Mouse (Mus musculus) kidney, postnatal 0 days (tissue): ENCODE results near the gene Gm11060. TPM values are rescaled to one million over a fixed set of nuclear protein-coding genes. Genes with fewer than 3 reads are reported as not detected.

Experiments
- ATAC-seq: fragments of 200-750 bp; cut with Nextera tagmentation; replicated peaks from 2 replicates; pipeline ENCODE4 v1.8.0; 2017; ENCODE audit warnings: low read depth, moderate number of reproducible peaks, moderate TSS enrichment, moderate library complexity; ENCODE audit not compliant: low FRiP score
- DNase-seq: peaks from one replicate; pipeline ENCODE4 v3.0.0-alpha.2; 2016; ENCODE audit warnings: low spot score
- H3K27ac ChIP-seq: fragments of 300-500 bp; sonication (generic); 2 replicates; pipeline ENCODE4 v1.5.1; 2014; ENCODE audit warnings: mild to moderate bottlenecking
- H3K27me3 ChIP-seq: fragments of 300-500 bp; sonication (generic); 2 replicates; pipeline ENCODE4 v1.6.1; 2014; ENCODE audit warnings: low read length, mixed read lengths; ENCODE audit not compliant: insufficient read depth
- H3K36me3 ChIP-seq: fragments of 300-500 bp; sonication (generic); 2 replicates; pipeline ENCODE4 v1.6.1; 2014; ENCODE audit warnings: low read length, mixed read lengths; ENCODE audit not compliant: insufficient read depth
- H3K4me1 ChIP-seq: fragments of 300-500 bp; sonication (generic); replicated peaks from 2 replicates; pipeline ENCODE4 v1.6.1; 2014; ENCODE audit warnings: antibody characterized with exemption, low read length, mixed read lengths; ENCODE audit not compliant: insufficient read depth
- H3K4me2 ChIP-seq: fragments of 300-500 bp; sonication (generic); 2 replicates; pipeline ENCODE4 v1.6.1; 2014; ENCODE audit warnings: mild to moderate bottlenecking, low read length, moderate library complexity, mixed read lengths
- H3K4me3 ChIP-seq: fragments of 300-500 bp; sonication (generic); replicated peaks from 2 replicates; pipeline ENCODE4 v1.5.1; 2014; ENCODE audit warnings: low read depth, low read length
- H3K9ac ChIP-seq: fragments of 300-500 bp; sonication (generic); 2 replicates; pipeline ENCODE4 v1.6.1; 2014; ENCODE audit warnings: low read depth, low read length
- H3K9me3 ChIP-seq: fragments of 300-500 bp; sonication (generic); replicated peaks from 2 replicates; pipeline ENCODE4 v1.6.1; 2016; ENCODE audit warnings: low read length, inconsistent platforms, mixed read lengths
- CTCF ChIP-seq: IDR thresholded peaks from 2 replicates; pipeline ENCODE4 v1.5.1; 2016; ENCODE audit warnings: antibody characterized with exemption, low read depth, mild to moderate bottlenecking, moderate library complexity
- WGBS: fragments of 180-500 bp; shearing (Covaris S2); extraction: QIAGEN DNeasy Blood & Tissue Kit; methylation state at CpG from one replicate; pipeline ENCODE4 v1.1.7; 2014; 5-methylcytosine and 5-hydroxymethylcytosine counted together
- polyA plus RNA-seq: library from polyadenylated mRNA; unstranded; fragments of >200 nt; fragmentation: Nextera tagmentation; extraction: Ambion mirVana; gene quantifications from 2 replicates; pipeline ENCODE4 v1.2.1, GENCODE M21; 2015

Gene Gm11060
- polyA plus RNA-seq, 1 experiment from 2014 or later, result not detected

DNA sequence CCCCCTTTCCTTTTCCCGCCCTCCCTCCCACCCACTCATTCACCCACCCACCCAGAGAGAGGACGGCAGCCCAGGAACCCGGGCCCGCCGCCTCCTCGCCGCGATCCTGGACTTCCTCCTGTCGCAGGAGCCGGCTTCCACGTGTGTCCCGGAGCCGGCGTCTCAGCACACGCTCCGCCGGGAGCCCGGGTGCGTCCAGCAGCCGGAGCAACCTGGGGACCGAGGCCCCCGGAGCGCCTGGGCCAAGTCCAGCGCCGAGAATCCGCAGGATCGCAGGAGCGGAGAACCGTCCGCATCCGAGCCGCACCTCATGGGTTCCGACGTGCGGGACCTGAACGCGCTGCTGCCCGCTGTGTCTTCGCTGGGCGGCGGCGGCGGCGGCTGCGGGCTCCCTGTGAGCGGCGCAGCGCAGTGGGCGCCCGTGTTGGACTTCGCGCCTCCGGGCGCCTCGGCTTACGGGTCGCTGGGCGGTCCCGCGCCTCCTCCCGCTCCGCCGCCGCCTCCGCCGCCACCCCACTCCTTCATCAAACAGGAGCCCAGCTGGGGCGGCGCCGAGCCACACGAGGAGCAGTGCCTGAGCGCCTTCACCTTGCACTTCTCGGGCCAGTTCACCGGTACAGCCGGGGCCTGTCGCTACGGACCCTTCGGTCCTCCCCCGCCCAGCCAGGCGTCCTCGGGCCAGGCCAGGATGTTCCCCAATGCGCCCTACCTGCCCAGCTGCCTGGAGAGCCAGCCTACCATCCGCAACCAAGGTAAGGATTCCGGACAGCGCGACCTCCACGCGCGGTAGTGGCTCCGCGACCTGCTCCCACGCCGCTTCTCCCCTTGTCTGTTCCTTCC is 35.1 kb downstream of the Gm11060 start:
- H3K4me2 ChIP-seq, result peak overlapping the region; percentile 68
- DNase-seq, result no peak
- H3K27ac ChIP-seq, result peak overlapping the region; percentile 86
- WGBS, result under 1% methylated on average over 72 of the region's 92 CpGs
- no peaks in the 10 kb centered on the region for H3K36me3 ChIP-seq
- peaks cover 24% of the 10 kb centered on the region for H3K27me3 ChIP-seq
- TF ChIP-seq CTCF, result no peak
- H3K9me3 ChIP-seq, result no peaks in the 10 kb centered on the region
- H3K9ac ChIP-seq, result peak overlapping the region; percentile 61
- 0 out of 2 replicates have a peak, but pooled peaks have one; percentile 5 for ATAC-seq
- peak overlapping the region; percentile 71 for H3K4me3 ChIP-seq
- 0 out of 2 replicates have a peak, but pooled peaks cover 6% of the 10 kb centered on the region for H3K4me1 ChIP-seq

DNA sequence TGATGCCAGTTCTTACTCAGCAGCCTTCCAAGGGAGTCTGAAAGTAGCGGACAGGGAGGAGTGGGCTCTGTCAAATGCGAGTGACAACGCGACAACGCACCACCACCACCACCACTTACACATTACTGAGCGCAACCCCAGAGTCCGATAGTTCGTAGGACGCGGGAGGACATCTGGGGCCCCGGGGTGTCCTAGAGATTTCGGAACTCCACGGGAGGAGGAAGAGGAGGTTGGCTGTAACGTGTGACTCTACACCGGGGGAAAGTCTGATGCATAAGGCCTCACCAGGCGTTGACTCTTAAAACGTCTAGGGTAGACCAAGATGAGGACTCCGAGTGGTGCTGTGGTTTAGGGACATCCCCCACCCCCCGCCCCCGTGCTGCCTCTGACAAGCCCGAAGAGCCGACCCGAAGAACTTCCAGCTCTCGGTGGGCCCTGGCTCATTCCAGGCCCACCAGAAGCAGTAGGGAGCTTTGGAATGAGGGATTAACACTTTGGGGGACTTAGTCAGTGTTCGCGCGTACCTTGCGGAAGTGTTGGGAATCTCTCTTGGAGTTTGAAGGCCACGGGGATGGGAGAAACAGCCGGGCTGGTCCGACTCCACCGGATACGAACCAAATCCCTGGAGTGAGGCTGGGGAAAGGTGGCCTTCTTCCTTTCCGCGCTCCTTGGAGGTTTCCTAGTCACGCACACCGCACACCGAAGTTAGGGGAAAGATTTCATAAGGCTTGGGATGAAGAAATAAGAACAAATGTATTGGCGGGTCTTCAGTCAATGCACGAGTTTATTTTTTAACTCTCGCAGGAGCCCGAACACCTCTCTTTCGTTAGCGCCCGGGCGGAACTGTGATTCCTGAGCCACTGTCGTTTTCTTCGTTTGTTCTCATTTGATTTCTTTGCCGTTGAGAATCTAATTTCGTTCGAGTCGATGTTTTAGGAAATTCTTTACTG is 36.0 kb downstream of the Gm11060 start:
- peaks cover 21% of the 10 kb centered on the region for H3K27me3 ChIP-seq
- DNase-seq (no peak), ATAC-seq (no peak)
- H3K4me1 ChIP-seq, result 0 out of 2 replicates have a peak, but pooled peaks cover 6% of the 10 kb centered on the region
- no peaks in the 10 kb centered on the region for H3K9me3 ChIP-seq
- H3K27ac ChIP-seq, result peak overlapping the region; percentile 86
- no peaks in the 10 kb centered on the region for H3K36me3 ChIP-seq
- H3K4me2 ChIP-seq, result peak overlapping the region; percentile 68
- no peak for TF ChIP-seq CTCF
- peak overlapping the region; percentile 61 for H3K9ac ChIP-seq
- 1% methylated on average over 52 of the region's 52 CpGs for whole genome bisulfite sequencing
- peak overlapping the region; percentile 71 for H3K4me3 ChIP-seq

DNA sequence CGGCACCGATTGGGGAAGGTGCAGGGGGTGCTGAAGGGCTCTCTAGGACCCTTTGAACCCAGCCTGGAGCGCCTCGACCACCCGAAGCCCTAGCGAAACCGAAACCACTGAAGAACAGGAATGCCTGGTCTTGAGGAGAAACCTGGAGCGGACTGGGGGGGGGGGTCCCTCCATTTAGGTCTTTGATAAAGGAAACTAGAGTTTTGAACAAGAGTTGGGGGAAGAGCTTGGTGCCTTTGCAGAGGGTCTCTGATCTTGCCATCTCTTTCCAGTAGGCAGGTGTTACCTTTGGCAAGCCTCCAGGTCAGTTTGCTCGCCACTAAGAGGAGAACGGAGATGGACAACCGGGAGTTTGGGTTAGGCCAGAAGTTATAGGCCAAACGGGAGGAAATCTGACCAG is 36.7 kb downstream of the Gm11060 start:
- no peak for TF ChIP-seq CTCF
- ATAC-seq, result no peak
- H3K36me3 ChIP-seq, result no peaks in the 10 kb centered on the region
- no peak for DNase-seq
- H3K4me1 ChIP-seq, result peaks cover 8% of the 10 kb centered on the region; the same call in 1 of the 2 replicates
- peak overlapping the region; percentile 86 for H3K27ac ChIP-seq
- H3K4me3 ChIP-seq, result peak overlapping the region; percentile 71
- H3K27me3 ChIP-seq, result peaks cover 21% of the 10 kb centered on the region
- WGBS, result 8% methylated on average over 12 of the region's 12 CpGs
- H3K9ac ChIP-seq, result peak overlapping the region; percentile 61
- no peaks in the 10 kb centered on the region for H3K9me3 ChIP-seq
- peak overlapping the region; percentile 68 for H3K4me2 ChIP-seq

DNA sequence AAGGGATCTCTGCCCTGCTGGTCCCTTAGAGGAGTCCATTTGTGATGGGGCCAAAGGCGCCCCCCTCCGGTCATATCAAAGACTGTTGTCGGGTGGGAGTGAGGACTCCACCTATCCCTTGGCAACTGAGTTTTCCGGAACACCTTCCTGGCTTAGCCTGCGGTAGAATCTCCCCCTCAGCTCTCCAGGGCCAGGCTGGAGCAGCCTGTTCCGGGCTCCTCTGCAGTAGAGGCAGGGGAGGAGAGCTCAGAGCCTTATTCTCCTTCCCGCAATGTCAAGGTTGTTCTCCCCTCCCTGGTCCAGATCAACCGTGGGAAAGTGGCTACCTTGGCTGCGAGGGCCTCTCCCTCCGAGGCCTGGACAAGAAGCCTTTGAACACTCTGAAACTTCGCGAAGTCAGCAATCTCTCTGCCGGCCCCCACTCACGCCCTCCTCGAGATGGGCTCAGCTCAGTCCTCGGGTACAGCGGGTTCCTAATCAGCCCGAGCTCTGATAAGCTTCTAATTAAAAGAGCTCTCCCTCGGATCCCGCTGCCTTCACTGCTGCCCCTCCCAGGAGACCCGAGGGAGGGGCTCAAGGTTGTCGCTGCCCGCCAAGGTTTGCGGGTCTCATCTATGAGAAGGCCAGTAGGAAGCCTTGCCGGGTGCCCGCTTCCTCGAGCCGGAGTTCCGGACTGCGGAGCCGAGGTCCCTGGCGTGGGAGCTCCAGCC is 38.7 kb downstream of the Gm11060 start:
- TF ChIP-seq CTCF, result peak; percentile 49
- no peaks in the 10 kb centered on the region for H3K9me3 ChIP-seq
- H3K4me1 ChIP-seq, result peaks cover 11% of the 10 kb centered on the region; the same call in 1 of the 2 replicates
- H3K27ac ChIP-seq, result peak overlapping the region; percentile 62
- H3K27me3 ChIP-seq, result peaks cover 20% of the 10 kb centered on the region
- peak overlapping the region; percentile 54 for H3K9ac ChIP-seq
- no peaks in the 10 kb centered on the region for H3K36me3 ChIP-seq
- ATAC-seq (0 out of 2 replicates have a peak, but pooled peaks have one; percentile 11), DNase-seq (peak; percentile 68)
- H3K4me3 ChIP-seq, result peak overlapping the region; percentile 71
- peak overlapping the region; percentile 68 for H3K4me2 ChIP-seq
- 7% methylated on average over 32 of the region's 32 CpGs for WGBS

DNA sequence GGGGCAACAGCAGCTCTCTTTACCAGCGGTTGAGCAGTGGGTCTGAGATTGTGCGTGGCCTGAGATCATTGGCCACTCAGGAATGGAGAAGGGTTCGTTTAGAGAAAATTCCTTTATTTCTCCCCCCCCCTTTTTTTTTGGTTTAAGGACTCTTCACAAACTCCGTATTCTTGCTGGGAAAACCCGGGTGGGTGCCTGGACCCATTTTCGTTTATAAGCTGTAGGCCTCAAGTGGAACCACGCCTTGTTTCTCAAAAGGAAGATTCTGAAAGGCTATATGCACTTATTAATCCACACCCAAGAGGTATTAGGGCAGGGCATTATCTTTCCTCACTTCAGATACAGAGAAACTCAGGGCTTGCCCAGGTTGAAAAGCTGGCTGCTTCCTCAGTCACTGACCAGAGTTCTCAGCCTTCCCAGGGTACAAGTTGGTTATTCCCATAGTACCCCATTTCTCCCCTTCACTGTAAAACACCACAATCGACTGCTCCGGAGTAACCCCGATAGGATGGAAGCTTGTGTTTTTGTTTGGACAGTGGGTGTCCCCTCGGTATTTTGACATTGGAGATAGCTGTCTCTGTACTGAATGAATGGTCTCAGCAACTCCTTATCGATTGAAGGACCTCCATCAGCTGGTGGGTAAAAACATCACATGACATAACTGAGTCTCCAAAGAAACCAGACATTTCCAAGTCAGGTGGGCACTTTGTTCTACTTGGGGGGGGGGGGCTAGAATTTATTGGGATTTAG is 39.4 kb downstream of the Gm11060 start:
- Histone ChIP-seq H3K27ac (peak overlapping the region; percentile 62; the same call in 1 of the 2 replicates), H3K27me3 (peaks cover 17% of the 10 kb centered on the region), H3K4me2 (peak overlapping the region; percentile 68), H3K9ac (peak overlapping the region; percentile 54), H3K9me3 (no peaks in the 10 kb centered on the region), H3K36me3 (no peaks in the 10 kb centered on the region), H3K4me1 (peaks cover 11% of the 10 kb centered on the region; the same call in 1 of the 2 replicates), H3K4me3 (peak overlapping the region; percentile 71)
- no peak for TF ChIP-seq CTCF
- ATAC-seq, result no peak
- WGBS, result 15% methylated on average over 12 of the region's 12 CpGs
- DNase-seq, result no peak
